9 mouse cellular contexts compared by ENCODE assay signal in the genomic region with DNA sequence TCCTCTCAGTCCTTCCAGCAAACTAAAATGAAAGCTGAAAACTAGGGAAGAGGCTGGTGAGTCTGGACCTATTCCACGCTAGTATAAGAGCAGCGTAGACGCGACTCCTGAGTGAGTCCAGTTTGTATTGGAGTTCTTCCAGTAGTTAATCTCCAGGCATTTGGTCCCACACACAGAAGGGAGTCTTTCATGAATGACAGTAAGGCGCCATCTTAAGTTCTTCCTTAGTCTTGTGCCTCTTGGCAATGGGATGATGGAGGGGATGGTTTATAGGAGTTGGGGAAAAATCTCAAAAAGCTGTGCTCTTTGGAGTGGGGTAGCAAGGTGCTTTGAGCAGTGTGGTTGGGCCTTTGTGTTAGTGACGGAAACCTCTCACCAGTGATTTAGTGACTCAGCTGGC. TPM values are rescaled to one million over a fixed set of nuclear protein-coding genes. Genes with fewer than 3 reads are reported as not detected.
DNase-seq lines count a peak whose midpoint lies in the region; ATAC-seq lines count a peak whose summit lies in the region.
"Had no signal": no experiment of that assay in that cellular context is flagged by ENCODE, and none has a peak within 500 bp of the region (broad histone marks: within the 10 kb centered on the region; RNA-seq: fewer than 3 reads in every experiment).

No protein-coding gene starts in this region.

- H3K27me3 ChIP-seq in kidney, embryonic 15.5 days: no peaks in the 10 kb centered on the region
- H3K27me3 ChIP-seq in embryonic facial prominence, embryonic 12.5 days: no peaks in the 10 kb centered on the region
- no peaks in the 10 kb centered on the region for H3K27me3 ChIP-seq in intestine, embryonic 14.5 days (replicated peaks; ENCODE audit: control insufficient read depth, insufficient read depth, low read length)
- no peaks in the 10 kb centered on the region for H3K27me3 ChIP-seq in midbrain, embryonic 16.5 days (ENCODE audit: control insufficient read depth, insufficient read depth, low read depth, low read length)

- peaks cover 8% of the 10 kb centered on the region for H3K36me3 ChIP-seq in kidney, embryonic 15.5 days
- H3K36me3 ChIP-seq in embryonic facial prominence, embryonic 12.5 days: 0 out of 2 replicates have a peak, but pooled peaks cover 15% of the 10 kb centered on the region
- H3K36me3 ChIP-seq in intestine, embryonic 14.5 days (ENCODE audit: control insufficient read depth, insufficient read depth, low read length): peaks cover 20% of the 10 kb centered on the region
- H3K36me3 ChIP-seq in midbrain, embryonic 16.5 days (ENCODE audit: control insufficient read depth, insufficient read depth, low read length): no peaks in the 10 kb centered on the region

- H3K9me3 ChIP-seq in kidney, embryonic 15.5 days (replicated peaks): no peaks in the 10 kb centered on the region
- H3K9me3 ChIP-seq in embryonic facial prominence, embryonic 12.5 days: no peaks in the 10 kb centered on the region
- H3K9me3 ChIP-seq in intestine, embryonic 14.5 days (ENCODE audit: control insufficient read depth, low read length): no peaks in the 10 kb centered on the region
- no peaks in the 10 kb centered on the region for H3K9me3 ChIP-seq in midbrain, embryonic 16.5 days (replicated peaks; ENCODE audit: control insufficient read depth, low read length, poor library complexity, severe bottlenecking)

- H3K9ac ChIP-seq in kidney, embryonic 15.5 days: no peak overlapping the region
- H3K9ac ChIP-seq in embryonic facial prominence, embryonic 12.5 days: peak overlapping the region; percentile 100; the same call in 1 of the 2 replicates
- no peak overlapping the region for H3K9ac ChIP-seq in intestine, embryonic 14.5 days (ENCODE audit: low read length)
- peak overlapping the region; percentile 100 for H3K9ac ChIP-seq in midbrain, embryonic 16.5 days (ENCODE audit: low read depth, low read length)

- H3K4me3 ChIP-seq in kidney, embryonic 15.5 days (replicated peaks): peak overlapping the region; percentile 95
- peak overlapping the region; percentile 91 for H3K4me3 ChIP-seq in embryonic facial prominence, embryonic 12.5 days
- H3K4me3 ChIP-seq in intestine, embryonic 14.5 days (ENCODE audit: low read depth, low read length): peak overlapping the region; percentile 79; the same call in 1 of the 2 replicates
- peak overlapping the region; percentile 98 for H3K4me3 ChIP-seq in midbrain, embryonic 16.5 days (ENCODE audit: low read depth, low read length)

- WGBS in kidney, embryonic 15.5 days: 42% methylated on average over 6 of the region's 6 CpGs
- 79% methylated on average over 6 of the region's 6 CpGs for WGBS in embryonic facial prominence, embryonic 12.5 days
- WGBS in intestine, embryonic 14.5 days: 72% methylated on average over 6 of the region's 6 CpGs
- 24% methylated on average over 6 of the region's 6 CpGs for WGBS in midbrain, embryonic 16.5 days

- ATAC-seq in kidney, embryonic 15.5 days (replicated peaks; ENCODE audit: low FRiP score): no peak
- ATAC-seq in embryonic facial prominence, embryonic 12.5 days (ENCODE audit: insufficient number of reproducible peaks, insufficient read depth, low FRiP score, low TSS enrichment): no peak
- ATAC-seq in intestine, embryonic 14.5 days (replicated peaks; ENCODE audit: low FRiP score, low TSS enrichment, low read depth): no peak
- ATAC-seq in midbrain, embryonic 16.5 days: no peak
- ATAC-seq in megakaryocyte progenitor cell, adult 5-6 weeks (replicated peaks; ENCODE audit: poor library complexity): no peak

- no peak for DNase-seq in kidney, postnatal 36 days
- no peak for DNase-seq in intestine, embryonic 14.5 days (ENCODE audit: low spot score)
- no peak for DNase-seq in right cerebral cortex, postnatal 14 days
- DNase-seq in right cerebral cortex, postnatal 25 days: no peak
- DNase-seq: cerebellum, adult 8-10 months had no signal

- peak overlapping the region; percentile 63 for H3K4me2 ChIP-seq in kidney, embryonic 15.5 days
- peak overlapping the region; percentile 91 for H3K4me2 ChIP-seq in embryonic facial prominence, embryonic 12.5 days (replicated peaks)
- H3K4me2 ChIP-seq in intestine, embryonic 14.5 days (ENCODE audit: low read length): peak overlapping the region; percentile 89
- peak overlapping the region; percentile 97 for H3K4me2 ChIP-seq in midbrain, embryonic 16.5 days (ENCODE audit: low read length)

- peaks cover 74% of the 10 kb centered on the region for H3K4me1 ChIP-seq in kidney, embryonic 15.5 days
- peaks cover 69% of the 10 kb centered on the region for H3K4me1 ChIP-seq in embryonic facial prominence, embryonic 12.5 days
- H3K4me1 ChIP-seq in intestine, embryonic 14.5 days (replicated peaks; ENCODE audit: control insufficient read depth, insufficient read depth, low read length): peaks cover 72% of the 10 kb centered on the region
- peaks cover 74% of the 10 kb centered on the region for H3K4me1 ChIP-seq in midbrain, embryonic 16.5 days (ENCODE audit: control insufficient read depth, insufficient read depth, low read length)

- peak overlapping the region; percentile 92 for H3K27ac ChIP-seq in kidney, embryonic 15.5 days
- H3K27ac ChIP-seq in embryonic facial prominence, embryonic 12.5 days: no peak overlapping the region; the same call in 1 of the 2 replicates
- H3K27ac ChIP-seq in intestine, embryonic 14.5 days (ENCODE audit: low read depth): no peak overlapping the region
- H3K27ac ChIP-seq in midbrain, embryonic 16.5 days (ENCODE audit: low read length): no peak overlapping the region

RNA-seq across cellular contexts. Expression of a gene that starts 24.9 kb away (rescaled TPM):
- polyA plus RNA-seq in kidney, embryonic 15.5 days (2015; fragmentation: Nextera tagmentation; extraction: Ambion mirVana): 0.22 and 0.28 TPM in 2 replicates
- polyA plus RNA-seq in embryonic facial prominence, embryonic 12.5 days (2016; fragmentation: Nextera tagmentation; extraction: Ambion mirVana): 0.18 and 0.19 TPM in 2 replicates
- 0.16 and 0.35 TPM in 2 replicates for polyA plus RNA-seq in intestine, embryonic 14.5 days (2014; fragmentation: Nextera tagmentation; extraction: Ambion mirVana)
- 0.14 and 0.29 TPM in 2 replicates for polyA plus RNA-seq in midbrain, embryonic 16.5 days (2015; fragmentation: Nextera tagmentation; extraction: Ambion mirVana)
- total RNA-seq in megakaryocyte progenitor cell, adult 5-6 weeks (2015): not detected in 2 replicates
- not detected in 2 replicates for total RNA-seq in megakaryocyte progenitor cell, adult 5-6 weeks (2017)

Comparison
In these comparisons a context has a peak if more than half of its experiments do, and no peak if none do; other contexts are left out.
1. H3K9ac ChIP-seq: peak in embryonic facial prominence, embryonic 12.5 days (single experiment) and midbrain, embryonic 16.5 days (single experiment); none in kidney, embryonic 15.5 days (single experiment) and intestine, embryonic 14.5 days (single experiment).
2. Peak in every context shown above with its lines, with median percentiles within 50 percentile points of each other: H3K4me2 ChIP-seq and H3K4me3 ChIP-seq.